Mouse (Mus musculus) c-Kit-negative CD71-positive TER-119-positive erythroid progenitor cells, embryonic 14.5 days (primary cell): ENCODE measurements around the gene Trim26.
"Not testable (repeated sequence)": the region's sequence is repeated elsewhere in the genome, so short reads cannot be mapped to it uniquely, and the experiment has no call there.

Source experiments
- DNase-seq: peaks from one replicate; pipeline ENCODE4 v3.0.0-alpha.2; 2013; ENCODE audit warnings: low read depth, low spot score

Gene Trim26

GRCm38 (mm10) chr17:36851200-36851599, 14.3 kb downstream of the Trim26 start:
- no peak for DNase-seq

- DNase-seq = no peak
Measured at GRCm38 (mm10) chr17:36851627-36852026, 14.7 kb downstream of the Trim26 start.

- no peak for DNase-seq
Measured at GRCm38 (mm10) chr17:36855484-36855883, 18.6 kb downstream of the Trim26 start.

- no peak for DNase-seq
Measured at GRCm38 (mm10) chr17:36856236-36856635, 19.3 kb downstream of the Trim26 start.

- no peak for DNase-seq
Measured at GRCm38 (mm10) chr17:36858181-36858580, 21.2 kb downstream of the Trim26 start.

- DNase-seq = no peak
Measured at GRCm38 (mm10) chr17:36861680-36862079, 24.7 kb downstream of the Trim26 start.

- DNase-seq = peak; percentile 64
Measured at GRCm38 (mm10) chr17:36866719-36867527, 30.0 kb downstream of the Trim26 start, which contains the start of gene Trim15. TSS of gene Trim15 (minus strand) at chr17:36867210.

GRCm38 (mm10) chr17:36868836-36869235, 31.9 kb downstream of the Trim26 start:
- peak; percentile 53 for DNase-seq

GRCm38 (mm10) chr17:36869284-36869954, 32.5 kb downstream of the Trim26 start, which contains the start of gene Trim10:
TSS of gene Trim10 (plus strand) at chr17:36869574.
- peak; percentile 93 for DNase-seq

- peak; percentile 54 for DNase-seq
Measured at GRCm38 (mm10) chr17:36869955-36870810, 33.2 kb downstream of the Trim26 start.

GRCm38 (mm10) chr17:36874636-36875035, 37.7 kb downstream of the Trim26 start:
- no peak for DNase-seq

- DNase-seq = no peak
Measured at GRCm38 (mm10) chr17:36883350-36883749, 46.4 kb downstream of the Trim26 start.

- DNase-seq = no peak
Measured at GRCm38 (mm10) chr17:36885132-36885790, 48.3 kb downstream of the Trim26 start.

GRCm38 (mm10) chr17:36890073-36890903, 53.4 kb downstream of the Trim26 start, which contains the start of gene Trim40:
TSS of gene Trim40 (minus strand) at chr17:36890123.
- no peak for DNase-seq

GRCm38 (mm10) chr17:36891496-36891895, 54.6 kb downstream of the Trim26 start:
- not testable (repeated sequence) for DNase-seq

- no peak for DNase-seq
Measured at GRCm38 (mm10) chr17:36892362-36892761, 55.4 kb downstream of the Trim26 start.

GRCm38 (mm10) chr17:36893387-36893786, 56.5 kb downstream of the Trim26 start:
- no peak for DNase-seq

- DNase-seq = peak; percentile 52
Measured at GRCm38 (mm10) chr17:36896583-36896982, 59.6 kb downstream of the Trim26 start.

- DNase-seq = no peak
Measured at GRCm38 (mm10) chr17:36897065-36897464, 60.1 kb downstream of the Trim26 start.

- DNase-seq = no peak
Measured at GRCm38 (mm10) chr17:36897552-36898205, 60.7 kb downstream of the Trim26 start, which contains the start of gene Trim31. TSS of gene Trim31 (plus strand) at chr17:36898118.
